Mouse (Mus musculus): ENCODE results near the gene Pde6b. TPM values are rescaled to one million over a fixed set of nuclear protein-coding genes. Genes with fewer than 3 reads are reported as not detected.

The Pde6b gene
- polyA plus RNA-seq (2014; fragmentation: Illumina TruSeq; extraction: RNeasy Lipid Tissue Mini Kit (QIAGEN cat#74804); ENCODE audit: insufficient read depth, low read depth, low replicate concordance): not detected

DNA sequence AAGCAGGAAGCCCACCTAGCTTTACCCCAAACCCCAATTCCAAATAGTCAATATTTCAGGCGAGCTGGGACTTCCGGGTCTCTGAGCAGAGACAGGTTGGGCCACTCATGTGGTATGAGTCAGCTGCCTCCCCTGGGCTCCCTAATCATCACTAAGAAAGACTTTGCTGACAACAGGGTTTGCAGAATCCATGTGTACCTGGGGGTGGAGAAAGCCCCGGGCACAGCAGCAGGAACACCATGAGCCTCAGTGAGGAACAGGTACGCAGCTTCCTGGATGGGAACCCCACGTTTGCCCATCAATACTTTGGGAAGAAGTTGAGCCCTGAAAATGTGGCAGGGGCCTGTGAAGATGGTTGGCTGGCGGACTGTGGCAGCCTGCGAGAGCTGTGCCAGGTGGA, at the start of gene Pde6b:
Gene Pde6b (plus strand): TSS at position 191 of the 400 bp plus-strand sequence.

DNA sequence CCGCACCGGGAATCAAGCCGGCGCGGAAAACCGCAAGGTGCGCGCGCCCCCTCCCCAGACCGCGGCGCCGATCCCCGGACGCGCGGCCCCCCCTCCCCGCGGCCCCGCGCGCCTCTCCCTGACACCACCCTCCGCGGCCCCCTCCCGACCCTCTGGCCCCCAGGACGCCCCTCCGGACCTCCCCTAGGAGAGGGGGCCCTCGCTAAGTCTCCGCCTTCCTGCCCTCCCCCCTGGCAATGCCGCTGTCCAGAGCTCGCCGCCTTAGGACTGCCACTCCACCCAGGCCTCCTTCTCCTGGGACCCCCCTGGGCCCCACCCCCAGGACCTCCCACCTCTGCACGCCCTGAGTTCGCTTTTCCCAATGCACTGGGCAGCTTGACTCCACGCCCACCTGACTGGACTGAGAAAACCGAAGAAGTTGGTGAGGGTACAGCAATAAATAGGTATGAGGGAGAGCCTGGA, 20.3 kb upstream of the Pde6b start, which contains the start of gene Gm42517:
Gene Gm42517 (minus strand): TSS at position 52 of the 462 bp plus-strand sequence.

DNA sequence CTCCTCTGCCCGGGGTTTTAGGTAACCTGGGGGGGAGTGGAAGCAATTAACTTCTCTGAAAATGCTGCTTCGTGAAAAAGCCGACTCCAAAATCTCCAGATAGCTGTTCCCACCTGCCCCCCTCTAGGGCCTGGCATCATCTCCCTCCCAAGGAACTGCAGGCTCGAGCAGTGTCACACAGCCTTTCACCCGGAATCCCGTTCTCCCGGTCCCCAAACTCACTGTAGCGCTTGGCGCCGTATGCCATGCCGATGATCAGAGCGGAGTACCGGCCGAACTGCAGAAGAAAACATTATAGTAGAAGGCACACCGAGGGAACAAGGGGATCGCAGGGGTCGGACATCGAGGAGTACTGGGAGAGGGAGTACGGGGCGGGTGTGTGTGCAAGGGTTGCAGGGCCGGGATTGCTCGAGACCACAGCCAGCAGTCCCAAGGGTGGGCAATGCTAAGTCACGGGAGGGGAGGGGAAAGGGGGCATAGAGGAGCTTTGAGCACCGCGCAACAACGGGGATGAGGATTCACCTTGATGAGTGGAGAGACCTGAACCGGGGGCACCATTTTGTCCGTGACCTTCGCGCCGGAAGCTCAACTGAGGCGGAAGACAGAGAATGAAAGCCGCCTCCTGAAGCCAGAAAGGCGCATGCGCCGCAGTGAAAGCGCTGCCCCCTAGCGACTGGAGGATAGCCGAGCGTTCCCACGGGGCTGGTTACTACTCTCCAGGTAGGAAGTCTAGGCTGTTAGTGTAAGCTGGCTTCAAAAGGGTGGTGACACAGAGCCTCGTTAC, 45.8 kb downstream of the Pde6b start, which contains the start of gene Atp5k:
Gene Atp5k (minus strand): TSS at position 645 of the 784 bp plus-strand sequence.

DNA sequence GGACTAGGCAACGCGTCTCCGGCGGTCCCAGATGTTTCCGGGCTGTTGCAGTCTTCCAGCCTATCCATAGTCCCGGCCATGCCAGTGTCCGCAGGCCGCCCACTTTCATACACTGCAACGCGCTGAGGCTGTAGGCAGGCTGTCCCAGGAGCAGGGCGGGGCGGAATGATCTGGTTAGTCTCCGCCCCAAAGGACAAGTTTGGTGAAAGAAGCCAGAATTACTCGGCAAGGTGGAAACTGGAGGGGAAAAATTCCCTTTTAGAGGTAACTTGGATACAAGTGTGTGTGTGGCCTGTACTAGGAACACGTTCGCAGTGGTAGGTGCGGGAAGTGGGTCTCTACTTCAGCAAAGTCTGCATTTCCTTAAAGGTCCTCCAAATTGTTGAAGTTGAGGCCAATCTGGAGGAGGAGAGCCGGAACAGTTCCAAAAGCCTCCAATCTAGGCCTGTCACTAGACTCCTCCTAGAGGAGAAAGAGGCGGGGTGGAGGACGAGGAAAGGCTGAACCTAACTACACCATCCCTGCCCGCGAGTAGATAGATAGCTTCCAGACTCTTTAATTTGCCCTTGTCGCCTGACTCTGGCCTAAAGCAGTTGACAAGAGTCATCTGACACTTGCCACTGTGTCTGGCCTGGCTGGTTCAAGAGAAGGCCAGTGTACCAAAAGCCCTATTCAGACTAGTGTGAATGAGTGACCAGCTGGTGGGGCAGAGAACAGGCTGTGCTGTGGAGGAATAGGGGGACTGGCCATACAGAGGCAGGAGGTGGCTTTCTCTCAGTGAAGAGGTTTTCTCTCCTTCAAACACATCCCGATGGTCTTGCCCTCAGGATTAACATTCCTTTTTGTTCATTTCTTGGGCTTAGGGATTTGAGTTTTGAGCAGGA, 60.8 kb downstream of the Pde6b start, which contains the start of gene Mfsd7a:
Gene Mfsd7a (minus strand): TSS at position 107 of the 884 bp plus-strand sequence.

DNA sequence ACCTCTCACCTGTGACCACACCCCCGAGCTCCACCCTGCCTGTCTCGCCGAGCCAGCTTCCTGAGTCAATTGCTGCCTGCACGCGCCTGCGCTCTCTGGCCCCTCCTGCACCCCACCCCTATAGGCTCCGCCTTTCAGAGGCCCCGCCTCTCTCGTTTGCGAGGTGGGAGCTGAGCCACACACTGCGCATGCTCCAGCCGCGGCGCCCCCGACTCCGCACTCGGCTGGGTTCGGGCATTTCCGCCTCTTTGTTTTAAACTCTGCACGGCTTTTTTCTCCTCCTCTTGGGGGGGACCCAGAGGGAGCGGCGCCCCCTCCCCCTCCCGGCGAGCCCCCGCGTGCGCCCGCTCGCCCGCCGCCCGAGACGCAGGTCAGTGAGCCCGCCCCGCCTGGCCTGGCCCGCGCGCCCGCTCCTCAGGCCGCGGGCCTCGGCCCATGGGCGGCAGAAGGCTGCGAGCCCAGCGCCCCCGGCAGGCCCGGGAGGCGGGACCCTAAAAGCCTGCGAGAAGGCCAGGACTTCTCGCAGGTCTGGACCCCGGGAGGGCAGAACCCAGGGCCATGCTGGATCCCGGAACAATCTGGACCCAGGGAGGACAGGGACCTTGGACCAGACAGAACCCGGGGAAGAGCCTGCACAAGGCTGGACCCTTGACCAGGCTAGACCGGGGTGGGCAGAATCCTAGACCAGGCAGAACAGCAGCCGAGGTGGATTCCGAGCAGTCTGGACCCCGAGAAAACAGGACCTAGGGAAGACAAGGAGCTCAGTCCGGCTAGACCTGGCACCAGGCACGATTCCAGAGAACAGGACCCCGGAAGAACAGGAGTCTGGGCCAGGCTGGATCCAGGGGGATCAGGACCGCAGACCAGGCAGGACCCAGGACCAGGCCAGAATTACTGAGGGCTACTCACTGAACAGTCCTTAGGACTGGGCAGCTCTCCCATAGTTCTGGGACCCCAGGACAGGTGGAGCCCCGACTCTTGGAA, 73.2 kb downstream of the Pde6b start, which contains the start of gene Pcgf3:
Gene Pcgf3 (plus strand): TSS at position 151 of the 984 bp plus-strand sequence.

Other genes starting within 250 kb of the Pde6b start
- 22.6 TPM for gene Dr1, start 119.5 kb upstream of the Pde6b start, polyA plus RNA-seq (2014; fragmentation: Illumina TruSeq; extraction: RNeasy Lipid Tissue Mini Kit (QIAGEN cat#74804); ENCODE audit: insufficient read depth, low read depth, low replicate concordance)
- 4.5 TPM for gene Pigg, start 75.8 kb upstream of the Pde6b start, polyA plus RNA-seq (2014; fragmentation: Illumina TruSeq; extraction: RNeasy Lipid Tissue Mini Kit (QIAGEN cat#74804); ENCODE audit: insufficient read depth, low read depth, low replicate concordance)
- 0.82 TPM for gene Gm42517, start 20.5 kb upstream of the Pde6b start, polyA plus RNA-seq (2014; fragmentation: Illumina TruSeq; extraction: RNeasy Lipid Tissue Mini Kit (QIAGEN cat#74804); ENCODE audit: insufficient read depth, low read depth, low replicate concordance)
- 553 TPM for gene Atp5k, start 46.1 kb downstream of the Pde6b start, polyA plus RNA-seq (2014; fragmentation: Illumina TruSeq; extraction: RNeasy Lipid Tissue Mini Kit (QIAGEN cat#74804); ENCODE audit: insufficient read depth, low read depth, low replicate concordance)
- 2.9 TPM for gene Mfsd7a, start 60.5 kb downstream of the Pde6b start, polyA plus RNA-seq (2014; fragmentation: Illumina TruSeq; extraction: RNeasy Lipid Tissue Mini Kit (QIAGEN cat#74804); ENCODE audit: insufficient read depth, low read depth, low replicate concordance)
- 6.4 TPM for gene Pcgf3, start 72.8 kb downstream of the Pde6b start, polyA plus RNA-seq (2014; fragmentation: Illumina TruSeq; extraction: RNeasy Lipid Tissue Mini Kit (QIAGEN cat#74804); ENCODE audit: insufficient read depth, low read depth, low replicate concordance)
- not detected for gene Cplx1, start 161.6 kb downstream of the Pde6b start, polyA plus RNA-seq (2014; fragmentation: Illumina TruSeq; extraction: RNeasy Lipid Tissue Mini Kit (QIAGEN cat#74804); ENCODE audit: insufficient read depth, low read depth, low replicate concordance)
- gene Gak, start 241.4 kb downstream of the Pde6b start, polyA plus RNA-seq (2014; fragmentation: Illumina TruSeq; extraction: RNeasy Lipid Tissue Mini Kit (QIAGEN cat#74804); ENCODE audit: insufficient read depth, low read depth, low replicate concordance): 33.9 TPM
- 11.5 TPM for gene Tmem175, start 241.4 kb downstream of the Pde6b start, polyA plus RNA-seq (2014; fragmentation: Illumina TruSeq; extraction: RNeasy Lipid Tissue Mini Kit (QIAGEN cat#74804); ENCODE audit: insufficient read depth, low read depth, low replicate concordance)

Data from lung, adult 10 weeks (tissue).